Mouse (Mus musculus) T-helper 2 cell (primary cell): ENCODE data around the gene Kat7.

Source experiments
- in situ Hi-C: fragments of 300-600 bp; cut with MboI, MseI; formaldehyde crosslinking; loops from one replicate; pipeline ENCODE4 v1.15.1; 2025; ENCODE audit warnings: high pct_unique_total_duplicates

The Kat7 gene

GRCm38 (mm10) chr11:95333805-95334204, 23.8 kb upstream of the Kat7 start:
- in situ Hi-C loops, result no loop called here

- in situ Hi-C loops, result no loop called here
Measured at GRCm38 (mm10) chr11:95333209-95333608, 23.2 kb upstream of the Kat7 start.

GRCm38 (mm10) chr11:95330662-95331061, 20.6 kb upstream of the Kat7 start:
- in situ Hi-C loops, result no loop called here

DNA sequence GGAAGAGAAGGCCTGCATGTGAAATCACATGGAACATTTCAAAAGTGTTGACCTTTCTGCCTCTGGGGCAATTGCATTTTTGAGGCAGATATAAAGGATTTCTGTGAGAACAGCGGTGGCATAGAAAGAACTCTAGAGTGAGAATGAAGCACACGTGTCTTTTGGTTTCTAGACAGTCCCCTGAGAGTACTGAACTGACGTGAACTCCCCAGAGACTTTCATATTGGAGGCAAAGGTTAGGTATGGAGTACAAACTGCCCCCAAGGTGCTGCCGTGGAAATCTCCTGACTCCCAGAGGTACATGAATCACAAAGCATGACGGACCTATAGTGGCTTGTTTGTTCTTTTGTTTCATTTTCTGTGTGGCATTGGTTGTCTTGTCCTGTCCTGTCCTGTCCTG, 18.6 kb upstream of the Kat7 start:
- in situ Hi-C loops, result no loop called here

DNA sequence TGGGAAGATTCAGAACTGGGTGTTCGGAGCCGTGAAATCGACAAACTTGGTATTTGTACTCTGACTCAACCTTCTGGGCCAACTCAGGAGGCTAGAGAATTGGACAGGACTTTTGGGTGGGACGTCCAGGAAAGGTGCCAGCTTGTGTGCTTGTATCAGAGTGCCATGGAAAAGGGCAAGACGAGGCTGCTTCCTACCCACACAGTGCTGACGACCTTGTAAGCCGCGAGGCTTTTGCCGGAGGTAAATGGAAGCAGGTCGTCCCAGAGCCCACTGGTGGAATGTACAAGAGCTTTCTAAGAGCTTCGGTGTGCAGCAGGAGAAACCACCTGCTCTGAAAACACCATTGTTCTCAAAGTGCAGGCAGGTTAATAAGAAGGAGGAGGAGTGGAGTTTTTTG, 16.2 kb upstream of the Kat7 start:
- in situ Hi-C loops, result no loop called here

GRCm38 (mm10) chr11:95325832-95326231, 15.8 kb upstream of the Kat7 start:
- in situ Hi-C loops, result no loop called here

DNA sequence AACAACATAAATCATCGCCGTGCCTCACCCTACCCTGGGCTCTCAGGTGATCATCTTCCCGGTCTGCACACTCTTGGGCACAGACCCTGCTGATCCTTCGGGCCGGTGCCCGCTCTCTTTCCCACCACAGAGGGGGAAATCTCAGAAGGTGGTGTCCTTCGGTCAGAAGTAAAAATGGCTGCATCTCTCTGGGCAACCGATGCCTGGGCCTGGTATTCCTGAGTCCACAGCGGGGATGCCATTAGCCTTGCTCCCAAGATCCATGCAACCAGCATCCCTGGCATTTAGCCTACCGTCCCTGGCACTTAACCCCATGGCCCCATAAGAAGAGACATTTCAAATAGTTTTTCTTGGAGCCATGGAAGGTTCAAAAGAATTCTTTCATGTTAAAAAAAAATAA, 14.1 kb upstream of the Kat7 start:
- in situ Hi-C loops, result no loop called here

- in situ Hi-C loops, result no loop called here
Measured at GRCm38 (mm10) chr11:95320010-95320409, 10.0 kb upstream of the Kat7 start.

- in situ Hi-C loops, result no loop called here
Measured at GRCm38 (mm10) chr11:95319506-95319905, 9.5 kb upstream of the Kat7 start.

DNA sequence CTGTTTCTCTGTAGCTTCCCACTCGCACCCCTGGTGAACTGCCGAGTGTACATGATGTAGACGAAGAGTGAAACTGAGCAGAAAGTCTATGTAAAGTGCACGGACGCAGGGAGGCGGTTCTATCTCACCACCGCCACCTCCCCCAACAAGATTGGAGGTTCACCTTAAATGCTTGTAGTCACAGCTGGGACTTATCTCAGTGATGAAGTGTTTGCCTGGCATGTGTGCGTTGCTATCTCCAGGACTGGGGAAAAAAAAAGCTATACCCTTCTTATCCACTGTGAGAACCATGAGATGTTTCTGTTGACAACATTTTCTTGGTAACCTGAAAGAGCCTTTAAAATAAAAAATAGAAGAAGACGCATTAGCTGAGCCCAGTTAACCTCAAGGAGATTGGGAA, 8.1 kb upstream of the Kat7 start:
- in situ Hi-C loops, result no loop called here

- in situ Hi-C loops, result no loop called here
Measured at GRCm38 (mm10) chr11:95315215-95315955, 5.3 kb upstream of the Kat7 start.

DNA sequence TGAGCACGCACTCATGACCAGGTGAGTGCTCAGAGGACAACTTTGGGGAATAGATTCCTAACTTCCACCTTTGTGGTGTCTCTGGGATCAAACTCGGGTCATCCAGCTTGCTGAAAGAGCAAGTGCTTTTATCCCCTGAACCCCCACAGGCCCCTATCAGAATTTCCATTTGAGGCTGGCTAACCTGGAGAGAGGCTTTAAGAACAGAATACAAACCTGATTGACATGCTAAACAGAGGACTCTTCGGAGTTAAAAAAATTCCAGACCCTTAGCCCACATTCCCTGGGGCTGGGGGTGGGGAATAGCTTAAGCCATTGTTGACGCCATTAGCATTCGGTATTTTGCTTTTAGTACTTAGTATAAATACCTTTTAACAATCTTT, 1.4 kb upstream of the Kat7 start:
- in situ Hi-C loops, result no loop called here

DNA sequence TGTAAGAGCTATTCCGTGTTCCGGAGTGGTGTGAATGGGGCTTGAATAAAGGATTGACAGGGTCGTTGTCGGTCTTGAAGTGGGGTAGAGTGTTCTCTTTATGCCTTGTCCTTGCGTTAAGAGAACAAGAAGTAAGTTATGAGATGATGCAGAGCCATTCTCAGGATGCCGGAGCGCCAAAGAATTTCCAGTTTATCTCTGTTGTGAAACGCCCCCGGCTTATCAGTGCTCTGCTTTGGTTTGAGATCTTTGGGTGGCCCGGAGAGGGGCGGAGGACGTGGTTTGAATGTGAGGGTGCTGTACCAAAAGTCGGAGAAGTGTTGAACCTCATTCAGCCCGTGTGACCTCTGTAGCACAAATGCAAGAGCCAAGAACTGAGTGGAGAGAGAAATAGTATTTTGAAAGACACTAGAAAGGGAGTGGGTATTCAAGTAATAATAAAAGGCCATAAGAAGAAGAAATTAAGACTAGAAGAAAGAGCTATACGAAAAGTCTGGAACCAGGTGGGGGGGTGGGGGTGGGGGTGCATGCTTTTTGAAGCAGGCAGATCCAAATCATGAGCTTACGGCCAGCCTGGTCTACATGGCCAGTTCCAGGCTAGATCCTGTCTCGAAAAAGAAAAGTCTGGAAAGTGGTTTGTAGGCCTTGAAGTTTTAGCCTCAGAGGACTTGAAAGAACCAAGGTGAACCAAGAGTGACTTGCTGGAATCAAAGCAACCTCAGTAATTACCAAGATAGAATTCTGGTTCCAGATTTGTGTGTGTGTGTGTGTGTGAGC, 790 bp upstream of the Kat7 start:
- in situ Hi-C loops, result no loop called here

GRCm38 (mm10) chr11:95309510-95310006, 488 bp downstream of the Kat7 start:
- in situ Hi-C loops, result no loop called here

GRCm38 (mm10) chr11:95307526-95307925, 2.5 kb downstream of the Kat7 start:
- in situ Hi-C loops, result no loop called here

- in situ Hi-C loops, result no loop called here
Measured at GRCm38 (mm10) chr11:95305600-95305999, 4.4 kb downstream of the Kat7 start.

DNA sequence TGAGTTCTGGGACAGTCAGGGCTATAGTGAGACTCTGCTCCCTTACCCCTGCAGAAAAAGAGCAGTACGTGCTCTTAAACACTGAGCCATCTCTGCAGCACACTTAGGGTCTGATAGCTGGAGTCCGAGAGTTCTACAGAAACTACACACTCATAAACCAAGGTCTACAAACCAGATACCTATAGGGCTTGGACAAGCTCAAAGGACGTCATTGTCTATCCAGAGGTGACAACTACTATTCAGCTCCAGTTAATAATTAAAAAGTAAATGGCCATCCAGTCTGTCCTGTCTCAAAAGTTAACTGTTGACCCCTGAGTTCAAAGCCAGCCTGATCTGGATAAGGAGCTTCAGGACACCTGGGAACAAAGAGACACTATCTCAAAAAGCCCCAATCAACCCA, 8.3 kb downstream of the Kat7 start:
- in situ Hi-C loops, result no loop called here

DNA sequence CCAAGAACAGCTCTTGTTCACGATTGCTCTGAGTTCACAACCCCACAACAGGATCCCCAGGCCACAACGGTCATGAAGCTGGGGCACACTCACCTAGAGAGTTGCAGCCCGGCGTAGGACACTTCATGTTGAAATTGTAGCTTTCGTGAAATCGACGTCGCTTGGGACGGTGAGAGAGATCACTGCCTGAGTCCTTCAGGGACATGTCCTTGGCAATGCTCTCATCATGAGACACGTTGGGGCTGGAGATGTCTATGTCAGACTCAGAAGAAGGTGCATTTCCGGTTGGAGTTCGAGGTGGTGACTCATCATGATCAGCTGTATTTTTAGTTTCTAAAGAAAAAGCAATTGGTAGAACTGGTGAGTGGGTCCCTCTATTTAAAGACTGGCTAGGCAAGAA, 10.2 kb downstream of the Kat7 start:
- in situ Hi-C loops, result no loop called here

DNA sequence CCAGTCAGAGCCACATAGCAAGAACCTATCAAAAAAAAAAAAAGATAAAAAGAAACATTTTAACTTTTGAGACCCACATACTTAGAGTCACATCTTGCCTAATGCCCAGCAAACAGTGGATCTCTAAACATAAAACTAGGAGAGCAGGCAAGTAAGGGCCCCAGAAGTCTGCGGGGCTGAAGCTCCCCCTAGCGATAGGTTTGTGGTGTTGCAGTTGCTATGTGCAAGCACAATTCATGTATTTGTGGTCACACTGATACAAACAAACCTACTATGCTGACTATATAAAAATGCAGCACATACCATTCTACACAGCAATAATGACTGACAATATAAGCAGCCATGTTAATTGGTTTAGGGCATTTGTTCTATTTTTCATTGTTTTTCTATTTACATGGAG, 11.9 kb downstream of the Kat7 start:
- in situ Hi-C loops, result no loop called here

- in situ Hi-C loops, result no loop called here
Measured at GRCm38 (mm10) chr11:95295736-95296135, 14.3 kb downstream of the Kat7 start.

DNA sequence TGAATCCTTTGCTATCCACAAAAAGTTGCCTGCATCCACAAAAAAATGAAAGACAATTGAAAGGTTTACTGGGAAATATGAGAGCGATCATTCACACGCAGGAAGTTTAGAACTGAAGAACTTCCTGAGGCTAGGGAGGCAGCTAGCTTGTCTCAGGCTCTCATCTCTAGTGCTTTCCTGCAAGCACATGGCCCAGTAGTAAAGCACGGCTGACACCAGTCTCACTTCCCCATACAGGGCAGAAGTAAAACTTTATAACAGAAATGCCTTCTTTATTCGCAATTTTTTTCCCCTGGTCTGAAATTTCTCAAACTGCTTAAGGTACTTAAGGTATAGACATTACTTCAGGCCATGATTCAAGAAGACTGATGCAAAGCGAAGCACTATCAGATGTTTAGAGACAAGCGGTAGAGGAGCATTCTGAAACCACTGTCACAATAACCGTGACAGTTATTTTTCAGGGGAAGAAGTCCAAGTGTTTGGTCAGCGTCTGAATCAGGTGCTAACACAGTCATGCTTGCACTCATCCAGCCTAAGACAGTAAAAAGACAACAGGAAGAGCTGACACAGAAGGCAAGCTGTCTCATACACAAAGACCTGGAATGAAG, 16.9 kb downstream of the Kat7 start:
- in situ Hi-C loops, result no loop called here

DNA sequence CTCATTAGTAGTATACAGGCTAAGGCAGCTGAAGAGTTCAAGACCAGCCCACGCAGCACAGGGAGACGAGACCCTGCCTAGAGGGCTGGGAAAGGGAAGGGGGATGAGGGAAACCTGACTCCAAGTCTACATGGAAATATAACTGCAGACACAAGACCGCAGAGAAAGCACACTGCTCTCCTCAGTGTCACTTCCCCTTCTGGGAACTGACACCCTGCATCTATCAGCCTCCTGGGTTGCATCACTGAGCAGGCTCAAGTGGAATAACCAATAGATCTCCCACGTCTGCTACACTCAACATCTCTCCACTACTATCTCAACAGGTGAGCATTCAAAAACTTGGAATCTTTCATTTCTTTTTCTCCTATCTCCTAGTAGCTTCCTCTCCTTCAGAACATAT, 18.0 kb downstream of the Kat7 start:
- in situ Hi-C loops, result no loop called here

GRCm38 (mm10) chr11:95282331-95282730, 27.7 kb downstream of the Kat7 start:
- in situ Hi-C loops, result no loop called here
